17 mouse cellular contexts compared by ENCODE assay signal in genomic region chr13:69624510-69624909, GRCm38 (mm10).
"Had no signal": no experiment of that assay in that cellular context is flagged by ENCODE, and none has a peak within 500 bp of the region (broad histone marks: within the 10 kb centered on the region; RNA-seq: fewer than 3 reads in every experiment).

No protein-coding gene starts in this region.

- H3K4me1 ChIP-seq: kidney, embryonic 15.5 days; liver, embryonic 12.5 days; liver, embryonic 15.5 days; lung, embryonic 15.5 days; megakaryocyte, embryonic 14.5 days; midbrain, embryonic 10.5 days; midbrain, embryonic 13.5 days; neural tube, embryonic 13.5 days; stomach, embryonic 15.5 days had no signal

- H3K4me3 ChIP-seq: kidney, embryonic 15.5 days; left cerebral cortex, adult 2 months; liver, embryonic 12.5 days; liver, embryonic 15.5 days; lung, embryonic 15.5 days; megakaryocyte, embryonic 14.5 days; midbrain, embryonic 10.5 days; midbrain, embryonic 13.5 days; myocyte; neural tube, embryonic 13.5 days; stomach, embryonic 15.5 days had no signal

- H3K9ac ChIP-seq: kidney, embryonic 15.5 days; liver, embryonic 12.5 days; liver, embryonic 15.5 days; lung, embryonic 15.5 days; midbrain, embryonic 13.5 days; neural tube, embryonic 13.5 days; stomach, embryonic 15.5 days had no signal

- H3K27me3 ChIP-seq: kidney, embryonic 15.5 days; liver, embryonic 12.5 days; liver, embryonic 15.5 days; lung, embryonic 15.5 days; megakaryocyte, embryonic 14.5 days; midbrain, embryonic 13.5 days; neural tube, embryonic 13.5 days; stomach, embryonic 15.5 days had no signal

- H3K9me3 ChIP-seq: kidney, embryonic 15.5 days; liver, embryonic 12.5 days; liver, embryonic 15.5 days; lung, embryonic 15.5 days; megakaryocyte, embryonic 14.5 days; midbrain, embryonic 10.5 days; midbrain, embryonic 13.5 days; neural tube, embryonic 13.5 days; stomach, embryonic 15.5 days had no signal

- ATAC-seq: liver, embryonic 12.5 days; midbrain, embryonic 13.5 days; midbrain, embryonic 16.5 days had no signal

- DNase-seq: kidney, adult 11 months; kidney, adult 8-10 months; retina, postnatal 1 day; right cerebral cortex, postnatal 25 days; thymus, postnatal 25 days had no signal

- H3K4me2 ChIP-seq: kidney, embryonic 15.5 days; liver, embryonic 12.5 days; liver, embryonic 15.5 days; lung, embryonic 15.5 days; midbrain, embryonic 13.5 days; neural tube, embryonic 13.5 days; stomach, embryonic 15.5 days had no signal

- H3K27ac ChIP-seq: kidney, embryonic 15.5 days; left cerebral cortex, adult 2 months; liver, embryonic 12.5 days; liver, embryonic 15.5 days; lung, embryonic 15.5 days; midbrain, embryonic 10.5 days; midbrain, embryonic 13.5 days; neural tube, embryonic 13.5 days; stomach, embryonic 15.5 days had no signal
